Mouse (Mus musculus): Measurements from ENCODE around the gene Pcp4.
A peak's percentile ranks its signal among the peaks of the same experiment; 100 is the strongest.

Gene Pcp4

DNA sequence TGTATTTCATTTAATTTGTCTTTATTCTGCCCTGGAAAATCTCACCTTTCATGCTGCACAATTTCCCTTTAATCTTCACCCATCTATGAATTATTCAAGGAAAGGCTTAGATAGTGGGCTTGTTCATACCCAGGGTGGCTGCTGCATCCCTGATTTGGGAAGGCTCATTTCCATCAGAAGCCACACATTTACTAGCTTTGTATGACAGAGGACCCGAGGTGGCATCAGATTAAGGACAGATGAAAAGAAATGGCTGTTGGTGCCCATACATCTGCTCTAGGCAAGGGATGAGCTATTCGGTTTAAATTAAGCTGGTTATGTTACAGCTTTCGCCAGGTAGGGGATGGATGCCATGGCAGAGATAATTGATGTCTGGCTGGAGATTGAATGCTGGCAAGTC lies 24.1 kb downstream of the Pcp4 start:
- no peak for DNase-seq

DNA sequence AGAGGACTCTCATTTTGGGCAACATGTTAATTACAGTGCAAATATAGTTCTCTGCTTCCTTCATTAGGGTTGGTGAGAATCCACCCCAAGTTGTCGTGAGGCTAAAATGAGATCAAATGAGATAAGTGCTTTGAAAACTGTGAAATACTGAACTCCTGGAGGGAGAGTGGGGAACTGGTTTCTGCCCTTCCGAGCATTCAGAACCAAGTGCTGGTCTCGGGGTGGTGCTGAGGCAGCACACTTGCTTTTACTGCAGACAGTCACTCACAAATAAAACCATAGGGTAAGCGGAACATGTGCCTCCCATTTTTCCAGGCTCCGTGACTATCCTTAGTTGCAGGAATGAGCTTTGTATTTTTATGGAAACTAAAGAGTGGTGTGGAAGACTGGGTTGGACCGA lies 26.7 kb downstream of the Pcp4 start:
- no peak for DNase-seq

DNA sequence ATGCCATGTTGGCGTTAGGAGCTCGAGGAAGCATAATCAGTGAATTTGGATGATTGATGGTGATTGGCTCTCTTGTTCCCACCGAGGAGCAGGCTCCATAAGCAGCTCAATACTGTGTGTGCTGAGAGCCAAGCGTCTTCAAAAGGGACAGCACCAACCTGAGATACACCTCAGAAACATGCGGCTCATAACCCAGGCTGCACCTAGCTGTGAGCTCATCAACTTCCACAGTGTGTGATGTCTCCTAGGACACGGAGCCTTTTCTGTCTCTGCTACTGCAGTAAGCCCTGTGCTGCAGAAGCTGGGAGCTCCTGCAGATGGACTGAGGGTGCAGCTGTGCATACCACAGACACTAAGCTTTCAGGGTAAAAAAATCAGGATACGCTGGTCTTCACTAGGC lies 31.5 kb downstream of the Pcp4 start:
- DNase-seq: no peak

DNA sequence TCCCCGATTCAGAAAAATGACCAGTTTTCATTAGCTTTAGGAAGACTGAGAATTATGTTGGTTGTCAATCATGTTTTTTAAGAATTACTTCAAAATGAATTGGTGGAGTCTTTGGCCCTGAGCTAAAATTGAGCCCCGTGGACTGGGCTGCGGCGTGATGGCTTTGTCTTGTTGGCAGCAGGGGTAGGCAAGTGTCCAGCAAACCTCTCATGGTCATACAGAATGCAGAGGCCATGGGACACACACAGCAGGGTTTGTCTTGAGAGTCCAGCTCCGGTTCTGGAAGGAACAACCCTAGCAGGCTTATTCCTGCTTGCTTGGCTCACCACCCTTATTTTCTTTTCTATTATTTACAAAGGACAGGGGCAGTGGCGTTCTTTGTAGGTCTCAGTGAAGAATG lies 33.8 kb downstream of the Pcp4 start:
- no peak for DNase-seq

DNA sequence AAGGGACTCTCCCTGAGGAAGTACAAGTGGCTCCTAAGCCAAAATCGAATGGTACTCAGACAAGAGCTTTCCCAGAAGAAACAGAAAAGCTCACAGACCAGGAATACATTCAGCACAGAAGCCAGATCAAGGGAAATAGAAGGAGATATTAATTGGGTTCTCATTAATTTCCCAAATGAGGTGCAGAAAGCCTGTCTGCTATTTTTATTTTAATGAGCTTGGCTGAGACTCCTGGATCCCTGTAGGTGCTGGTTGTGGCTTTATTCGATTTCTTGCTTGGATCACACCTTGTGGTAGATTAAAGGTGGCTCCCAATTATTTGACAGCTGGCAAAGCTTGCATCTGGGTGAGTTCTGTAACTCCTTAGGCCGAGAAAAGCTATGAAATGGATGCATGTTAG lies 35.2 kb downstream of the Pcp4 start:
- no peak for DNase-seq

DNA sequence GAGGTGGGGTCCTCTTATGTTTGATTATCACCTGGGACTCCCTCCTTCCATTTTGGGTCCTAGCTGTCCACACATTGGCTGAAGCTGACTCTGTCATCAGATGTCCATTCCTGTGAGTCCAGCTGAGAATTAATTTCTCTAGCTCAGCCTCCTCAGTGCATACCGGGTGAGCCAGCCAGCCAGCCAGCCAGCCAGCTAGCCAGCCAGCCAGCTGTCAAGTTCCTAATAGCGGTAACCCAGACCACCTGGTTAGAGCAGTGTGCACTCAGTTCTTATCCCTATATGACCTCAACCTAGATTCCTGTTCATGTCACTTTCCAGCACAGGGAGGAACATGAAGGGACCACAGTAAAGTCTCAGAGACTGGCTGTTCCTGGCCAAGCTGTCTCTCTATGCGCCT lies 47.1 kb downstream of the Pcp4 start:
- no peak for DNase-seq

DNA sequence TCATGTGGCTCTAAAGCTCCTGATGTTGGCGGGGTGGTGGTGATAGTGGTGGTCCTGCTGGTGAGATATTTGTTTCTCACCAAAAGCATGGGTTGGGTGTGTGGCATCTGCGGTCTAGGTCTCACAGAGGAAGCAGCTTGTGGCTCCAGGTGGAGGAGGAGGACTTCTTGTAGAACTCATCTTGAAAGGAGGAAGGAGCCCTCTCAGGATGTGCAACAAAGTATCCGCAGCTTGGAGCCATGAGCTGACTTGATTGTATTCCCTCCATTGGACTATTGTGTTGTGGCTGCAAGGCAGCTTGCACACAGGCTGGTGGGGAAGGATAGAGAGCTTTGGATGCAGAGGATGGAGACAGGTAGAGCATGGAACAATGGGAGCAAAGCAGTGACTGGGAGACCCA lies 60.1 kb downstream of the Pcp4 start:
- DNase-seq: no peak

DNA sequence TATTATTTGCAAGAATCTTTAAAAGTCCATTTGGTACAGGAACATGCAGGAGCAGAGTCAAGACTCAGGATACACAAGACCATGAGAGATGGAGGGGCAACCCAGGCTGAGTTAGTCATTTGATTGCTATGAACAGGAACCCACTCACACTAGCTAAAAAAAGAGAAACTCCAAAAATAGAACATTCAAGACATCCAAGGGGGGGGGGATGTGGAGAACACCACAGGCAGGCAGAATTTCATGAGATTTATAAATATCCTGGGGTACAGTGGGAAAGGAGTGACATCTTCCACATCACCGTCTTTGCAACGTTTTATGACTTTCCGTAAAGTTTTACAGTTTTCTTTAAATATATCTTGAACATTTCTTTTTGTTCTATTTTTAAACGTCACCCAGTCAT lies 61.1 kb downstream of the Pcp4 start:
- no peak for DNase-seq

DNA sequence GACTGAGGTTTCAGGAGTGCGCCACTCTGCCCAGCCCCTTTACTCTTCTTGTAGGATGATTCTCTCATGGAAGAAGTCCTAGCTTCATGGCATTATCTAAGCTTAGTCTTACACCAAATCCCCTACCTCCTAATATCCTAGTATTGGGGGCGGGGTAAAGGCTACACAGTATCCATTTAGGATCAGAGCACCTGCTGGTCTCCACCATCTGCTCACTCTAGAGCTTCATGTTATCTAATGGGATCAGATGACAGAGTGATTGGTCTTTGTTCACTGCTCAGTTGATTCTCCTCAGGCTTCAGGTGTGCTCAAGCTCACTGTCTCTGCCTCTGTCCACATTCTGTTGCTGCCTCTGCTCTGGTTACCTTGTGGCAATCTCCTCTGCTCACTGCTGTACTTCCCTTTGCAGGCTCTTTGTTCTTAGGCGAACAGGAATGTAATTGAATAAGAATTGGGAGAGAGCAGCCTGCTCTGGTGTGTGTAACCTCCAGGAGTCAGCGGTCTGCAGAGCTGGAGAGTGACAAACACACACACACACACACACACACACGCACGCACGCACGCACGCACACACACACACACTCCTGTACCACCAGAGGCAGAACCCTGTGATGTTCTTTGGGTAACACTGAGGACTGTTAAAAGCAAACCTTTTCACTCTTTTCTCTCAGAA lies 62.6 kb downstream of the Pcp4 start:
- DNase-seq: no peak

DNA sequence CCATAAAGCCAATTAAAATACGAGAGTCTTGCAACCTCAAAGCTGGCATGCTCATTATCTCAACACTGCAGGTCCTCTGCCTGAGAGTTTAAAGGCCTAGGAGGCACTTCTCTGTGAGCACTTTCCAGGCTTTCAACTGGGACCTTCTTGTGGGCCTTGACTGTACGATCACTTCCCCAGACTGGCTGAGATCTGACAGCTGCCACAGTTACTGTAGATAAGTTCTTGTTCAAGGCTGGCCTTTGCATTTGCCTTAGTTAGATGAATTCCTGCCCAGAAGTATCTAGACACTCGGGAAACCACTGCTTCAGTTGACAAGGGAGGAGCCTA lies 63.1 kb downstream of the Pcp4 start:
- DNase-seq: no peak

DNA sequence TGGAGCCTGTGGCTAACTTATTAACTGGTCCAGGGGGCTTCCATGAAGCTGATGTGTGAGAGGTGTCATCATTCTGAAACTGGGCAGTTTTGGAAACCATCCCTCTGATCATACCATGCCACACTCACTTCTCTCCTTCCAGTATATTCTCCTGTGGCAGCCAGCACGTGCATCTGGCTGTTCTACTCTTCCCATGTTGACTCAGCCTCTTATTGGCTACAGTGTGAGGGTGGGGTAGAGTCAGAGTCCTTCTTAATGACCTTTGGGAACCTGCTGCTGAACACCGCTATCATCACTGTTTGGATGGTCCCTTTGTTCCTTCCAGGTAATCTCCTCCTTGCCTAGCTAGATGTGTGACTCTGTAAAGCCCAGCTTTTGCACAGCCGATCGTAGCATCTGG lies 63.6 kb downstream of the Pcp4 start:
- DNase-seq: no peak

DNA sequence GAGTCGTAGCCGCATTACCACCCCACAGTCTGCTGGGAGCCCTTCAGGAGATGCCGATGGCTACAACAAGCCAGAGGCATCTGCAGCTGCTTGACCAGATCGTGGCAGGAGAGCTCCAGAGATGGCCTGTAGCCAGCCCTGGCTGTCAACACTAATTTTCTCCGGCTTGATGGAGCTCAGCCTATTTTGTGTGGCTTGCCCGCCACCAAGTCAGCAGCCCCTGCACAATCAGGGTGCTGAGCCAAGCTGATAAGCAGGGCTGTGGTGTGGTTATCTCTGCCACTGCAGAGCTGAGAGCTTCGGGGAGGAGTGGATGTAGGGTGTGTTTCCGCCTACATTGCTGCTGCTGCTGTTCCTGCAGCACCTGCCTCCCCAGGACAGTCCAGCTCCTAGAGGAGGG lies 66.3 kb downstream of the Pcp4 start:
- peak; percentile 50 for DNase-seq

DNA sequence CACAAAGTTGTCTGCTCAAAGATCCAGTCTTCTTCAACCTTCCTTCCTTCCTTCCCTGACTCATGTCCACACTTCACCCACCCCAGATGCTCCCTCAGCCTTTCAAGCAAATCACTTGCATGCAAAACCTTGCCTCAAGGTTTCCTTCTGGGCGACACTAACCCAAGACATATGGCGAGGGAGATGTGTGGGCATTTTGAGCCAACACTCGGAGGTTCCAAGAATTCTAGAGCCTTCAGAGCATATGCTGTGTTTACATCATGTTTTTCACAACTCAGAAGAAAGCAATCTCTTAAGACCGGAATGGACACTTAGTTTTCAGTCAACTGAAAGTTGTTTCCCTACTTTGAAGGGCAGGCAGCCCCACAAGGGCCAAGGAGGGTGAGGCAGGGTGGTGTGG lies 67.9 kb downstream of the Pcp4 start:
- DNase-seq: no peak

DNA sequence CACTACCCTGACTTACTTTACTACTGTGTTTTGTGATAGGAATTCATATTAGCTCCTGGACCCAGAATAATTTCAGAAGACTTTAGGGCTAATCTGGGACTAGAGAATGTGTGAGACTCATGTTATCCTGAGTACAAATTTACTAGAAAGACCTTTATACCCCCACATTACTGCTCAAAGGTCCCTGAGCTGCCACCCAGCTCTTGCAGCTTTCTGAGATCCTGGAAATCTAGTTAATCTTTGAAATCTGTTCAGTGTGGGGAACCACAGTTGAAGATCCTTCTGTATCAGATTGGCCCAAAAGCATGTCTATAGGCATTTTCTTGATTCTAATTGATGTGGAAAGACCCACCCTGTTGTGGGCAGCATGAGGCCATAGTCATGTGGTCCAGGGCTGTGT lies 69.0 kb downstream of the Pcp4 start:
- no peak for DNase-seq

DNA sequence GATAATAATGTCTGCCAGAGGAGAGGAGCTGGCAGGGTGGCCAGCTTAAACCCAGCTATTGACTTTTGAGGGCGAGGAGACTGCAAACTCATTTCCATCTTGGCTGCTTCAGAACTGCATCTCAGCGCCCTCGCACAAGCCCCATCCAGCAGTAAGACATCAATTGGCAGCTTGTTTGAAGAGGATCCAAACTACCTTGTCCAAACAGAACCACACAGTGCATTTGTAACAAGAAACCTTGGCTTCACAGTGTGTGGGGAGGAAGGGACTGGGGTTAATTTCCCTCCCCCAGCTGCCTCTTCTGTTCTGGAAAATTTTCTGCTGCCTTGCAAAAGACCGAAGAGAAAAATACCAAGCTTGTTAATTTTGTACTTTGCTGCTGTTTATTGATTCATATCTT lies 71.7 kb downstream of the Pcp4 start:
- no peak for DNase-seq

DNA sequence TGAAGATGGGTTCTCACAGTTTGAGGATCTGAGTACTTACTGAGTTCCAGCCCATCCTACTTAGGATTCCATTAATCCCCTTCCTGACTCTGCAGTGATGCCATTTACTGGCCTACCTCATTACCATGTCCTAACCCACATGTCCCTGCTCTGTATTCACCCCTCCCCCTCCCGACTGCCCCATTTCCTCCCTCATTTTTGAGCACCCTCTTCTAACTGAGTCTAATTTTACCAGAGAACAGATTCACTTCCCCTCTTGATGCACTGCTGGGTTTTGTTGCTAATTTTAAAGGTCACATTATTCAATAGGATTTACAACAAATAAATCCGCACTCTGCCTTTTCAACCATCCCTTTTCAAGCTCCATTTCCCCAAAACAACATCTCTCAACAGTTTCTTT lies 73.7 kb downstream of the Pcp4 start:
- no peak for DNase-seq

DNA sequence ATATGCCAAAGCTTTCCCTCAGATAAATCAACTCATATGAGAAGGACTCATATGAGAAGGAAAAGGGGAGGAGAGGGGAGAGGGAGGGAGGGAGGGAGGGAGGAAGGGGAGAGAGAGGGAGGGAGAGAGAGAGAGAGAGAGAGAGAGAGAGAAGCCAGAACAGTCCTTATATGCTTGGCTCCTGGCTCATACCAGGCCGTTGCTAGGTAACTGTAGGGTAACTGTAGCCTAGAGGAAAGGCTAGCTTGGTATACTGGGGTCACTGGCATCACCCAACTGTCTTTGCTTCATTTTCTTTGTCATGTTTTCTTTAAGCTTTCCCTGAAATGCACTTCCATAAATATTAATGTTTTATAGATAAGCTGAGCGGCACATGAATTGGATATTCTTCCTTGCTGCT lies 85.3 kb downstream of the Pcp4 start:
- DNase-seq: no peak

DNA sequence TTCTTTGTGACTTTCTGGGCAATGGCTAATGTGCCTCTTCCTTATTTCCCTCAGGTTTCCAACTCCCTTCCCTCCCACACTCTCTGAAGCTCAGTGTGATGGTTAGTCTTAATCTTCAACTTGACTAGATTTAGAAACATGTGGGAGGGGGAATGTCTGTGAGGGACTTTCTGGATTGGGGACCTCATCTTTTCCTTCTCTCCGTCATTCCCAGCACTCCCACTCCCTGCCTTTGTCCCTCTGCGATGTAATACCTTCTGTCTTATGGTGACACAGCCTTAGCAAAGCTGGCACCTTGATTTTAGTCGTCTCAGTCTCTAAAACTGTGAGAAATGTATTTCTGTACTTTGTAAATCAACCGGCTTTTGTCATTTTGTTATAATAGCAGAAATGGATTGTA lies 88.0 kb downstream of the Pcp4 start:
- DNase-seq: no peak

DNA sequence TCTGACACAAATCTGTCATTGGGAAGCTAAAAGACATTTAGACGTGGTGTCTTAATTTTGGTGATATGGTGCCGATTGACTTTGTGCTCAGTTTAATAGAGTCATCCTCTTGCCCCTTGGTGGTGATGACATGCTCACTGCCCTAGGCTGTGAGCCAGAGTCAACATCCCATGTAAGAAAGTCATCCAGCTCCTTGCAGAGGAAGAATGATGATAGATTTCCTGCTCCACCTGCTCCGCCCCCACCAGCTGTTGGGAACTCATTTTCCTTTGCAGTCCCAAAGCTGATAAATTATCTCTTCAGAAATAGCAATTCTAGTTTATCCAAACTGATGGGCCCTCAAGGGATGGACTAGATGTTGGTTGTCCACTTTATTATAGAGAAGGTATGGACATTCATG lies 89.2 kb downstream of the Pcp4 start:
- DNase-seq: no peak

DNA sequence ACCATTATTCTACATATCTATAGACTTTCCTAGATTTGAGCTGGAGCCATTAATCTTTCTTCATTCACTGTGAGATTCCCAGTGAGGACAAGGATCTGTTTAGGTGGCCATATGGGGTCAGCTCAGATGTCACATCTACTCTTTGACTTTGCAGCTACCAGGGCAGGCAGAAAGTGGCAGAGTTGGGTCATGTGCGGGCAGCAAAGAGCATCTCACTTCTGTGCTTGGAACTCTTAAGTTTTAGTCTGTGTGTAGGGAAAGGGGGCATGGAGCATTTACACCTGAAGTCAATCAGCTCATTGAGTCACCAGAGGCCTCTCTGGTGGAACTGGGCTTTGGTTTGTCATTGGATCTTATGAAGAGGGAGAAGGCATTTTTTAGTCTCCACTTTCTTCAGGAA lies 90.9 kb downstream of the Pcp4 start:
- no peak for DNase-seq

DNA sequence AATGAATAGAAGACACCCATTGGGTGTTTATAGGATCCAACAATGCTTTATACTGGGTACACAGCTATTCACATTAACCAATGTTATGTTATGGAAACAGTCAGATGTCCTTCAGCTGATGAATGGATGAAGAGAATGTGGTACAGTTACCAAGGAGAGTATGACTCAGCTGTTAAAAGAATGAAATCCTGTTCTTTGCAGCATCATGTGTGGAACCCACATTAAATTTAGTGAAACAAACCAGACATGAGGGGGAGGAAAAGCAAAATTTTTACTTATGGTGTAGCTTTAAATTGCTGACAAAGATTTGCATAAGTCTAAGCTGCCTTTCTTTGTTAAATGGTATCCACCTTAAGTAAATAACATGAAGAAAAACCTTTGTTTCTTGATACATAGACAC lies 92.4 kb downstream of the Pcp4 start:
- DNase-seq: no peak

DNA sequence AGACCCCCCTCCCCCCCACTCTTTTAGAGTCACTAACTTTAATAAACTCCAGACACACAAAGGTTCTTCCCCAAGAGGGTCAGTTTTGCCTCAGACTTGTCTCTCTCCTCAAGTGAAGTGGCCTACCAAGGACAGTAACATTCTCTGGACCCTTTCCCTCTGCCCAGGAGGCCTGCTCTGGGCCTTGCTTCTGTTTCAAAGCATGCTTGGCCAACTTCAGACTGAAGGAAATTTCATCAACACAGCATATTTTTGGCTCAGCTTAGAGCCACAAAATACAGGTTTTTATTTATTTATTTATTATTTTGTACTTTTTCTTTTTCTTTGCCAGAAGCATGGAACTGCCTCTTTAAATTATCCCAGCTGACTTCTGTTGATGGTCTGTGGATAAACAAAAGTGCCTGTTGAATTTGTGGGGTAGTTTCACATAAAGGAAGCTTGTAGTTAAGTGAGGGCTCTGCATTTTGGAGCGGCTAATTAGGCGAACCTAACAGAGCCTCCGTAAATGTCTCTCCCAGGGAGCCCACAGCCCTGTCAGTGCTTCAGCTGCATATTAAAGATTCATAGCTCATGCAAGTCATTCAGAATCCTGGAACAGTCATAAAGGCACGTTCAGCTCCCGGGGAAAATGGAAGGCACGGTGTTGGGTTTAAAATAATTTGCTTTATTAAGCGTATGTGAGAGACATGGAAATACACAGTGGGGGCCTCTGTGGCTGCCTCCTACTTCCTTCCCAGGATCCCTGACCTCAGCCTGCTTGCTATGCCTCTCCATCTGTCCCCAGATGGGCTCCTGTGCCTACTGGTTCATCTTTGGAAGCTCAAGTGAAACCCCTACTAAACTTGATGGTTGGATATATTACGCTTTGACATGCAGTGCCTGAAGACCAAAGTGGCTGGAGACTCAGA lies 96.2 kb downstream of the Pcp4 start:
- no peak for DNase-seq

DNA sequence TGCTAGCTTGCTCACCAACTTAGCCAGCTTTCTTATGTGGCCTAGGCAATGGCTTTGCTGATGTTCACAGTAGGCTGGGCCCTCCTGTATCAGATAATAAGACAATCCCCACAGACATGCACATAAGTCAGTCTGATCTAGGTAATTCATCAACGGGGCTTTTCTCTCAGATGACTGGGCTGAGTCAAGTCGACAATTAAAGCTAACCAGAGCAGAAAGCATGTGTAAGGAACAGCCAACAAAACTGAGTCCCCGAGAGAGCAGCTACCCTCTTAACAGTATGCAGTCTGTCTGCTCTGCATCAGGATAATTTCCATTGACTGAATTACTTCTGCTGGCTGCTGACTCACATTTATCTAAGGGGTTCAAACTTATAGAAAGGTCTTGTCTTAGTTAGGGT lies 100.0 kb downstream of the Pcp4 start:
- no peak for DNase-seq
